In genomic region chr2:49412576-49412975, GRCm38 (mm10) we compare ENCODE assay signal across 25 mouse cellular contexts. TPM values are rescaled to one million over a fixed set of nuclear protein-coding genes. Genes with fewer than 3 reads are reported as not detected.
DNase-seq lines count a peak whose midpoint lies in the region; ATAC-seq and TF ChIP-seq lines count a peak whose summit lies in the region.
"Had no signal": no experiment of that assay in that cellular context is flagged by ENCODE, and none has a peak within 500 bp of the region (broad histone marks: within the 10 kb centered on the region; RNA-seq: fewer than 3 reads in every experiment).

No protein-coding gene starts in this region.

- no peak overlapping the region for H3K4me3 ChIP-seq in midbrain, postnatal 0 days (ENCODE audit: low read depth, low read length)
- no peak overlapping the region for H3K4me3 ChIP-seq in midbrain, embryonic 10.5 days
- H3K4me3 ChIP-seq in hindbrain, embryonic 15.5 days = no peak overlapping the region
- no peak overlapping the region for H3K4me3 ChIP-seq in left cerebral cortex, adult 2 months
- H3K4me3 ChIP-seq: embryonic facial prominence, embryonic 10.5 days; heart, embryonic 10.5 days; intestine, embryonic 15.5 days; layer of hippocampus, adult 2 months; limb, embryonic 15.5 days; lung, embryonic 15.5 days had no signal

- no peaks in the 10 kb centered on the region for H3K27me3 ChIP-seq in midbrain, postnatal 0 days (ENCODE audit: insufficient read depth, low read length)
- H3K27me3 ChIP-seq in midbrain, embryonic 10.5 days (ENCODE audit: low read depth, poor library complexity, severe bottlenecking) = no peaks in the 10 kb centered on the region
- no peaks in the 10 kb centered on the region for H3K27me3 ChIP-seq in hindbrain, embryonic 15.5 days
- H3K27me3 ChIP-seq: intestine, embryonic 15.5 days; limb, embryonic 15.5 days; lung, embryonic 15.5 days had no signal

- no peak for TF ChIP-seq CTCF in midbrain, postnatal 0 days (IDR thresholded peaks at IDR 0.05)
- TF ChIP-seq CTCF in left cerebral cortex, adult 2 months (IDR thresholded peaks at IDR 0.05) = no peak

- no peaks in the 10 kb centered on the region for H3K9me3 ChIP-seq in midbrain, postnatal 0 days (ENCODE audit: low read length)
- H3K9me3 ChIP-seq in midbrain, embryonic 10.5 days (replicated peaks) = no peaks in the 10 kb centered on the region
- no peaks in the 10 kb centered on the region for H3K9me3 ChIP-seq in hindbrain, embryonic 15.5 days
- H3K9me3 ChIP-seq: embryonic facial prominence, embryonic 10.5 days; heart, embryonic 10.5 days; intestine, embryonic 15.5 days; limb, embryonic 15.5 days; lung, embryonic 15.5 days had no signal

- peak; percentile 32 for DNase-seq in midbrain, postnatal 0 days (ENCODE audit: low spot score)
- DNase-seq in midbrain, embryonic 10.5 days (ENCODE audit: low spot score) = no peak
- DNase-seq in brain, adult 2 months (ENCODE audit: low read depth, low spot score) = peak; percentile 23
- no peak for DNase-seq in left cerebral cortex, adult 8-10 months (ENCODE audit: low spot score in 2 of 2)
- DNase-seq in heart, adult 18-20 months = no peak
- DNase-seq in left cerebral cortex, adult 2 months (ENCODE audit: extremely low spot score in 1 of 2, low spot score in 2 of 2) = no peak
- DNase-seq: adrenal gland, postnatal 25 days; cerebellum, adult 11-12 months; cerebellum, postnatal 10 days; heart, postnatal 4 days; kidney, adult 8-10 months; kidney, postnatal 25 days; left cerebral cortex, postnatal 4 days; lung, postnatal 36 days; thymus, adult 18-20 months; thymus, postnatal 36 days had no signal

- no peak overlapping the region for H3K9ac ChIP-seq in midbrain, postnatal 0 days (replicated peaks; ENCODE audit: low read length, poor library complexity, severe bottlenecking)
- H3K9ac ChIP-seq in hindbrain, embryonic 15.5 days = no peak overlapping the region
- H3K9ac ChIP-seq: intestine, embryonic 15.5 days; limb, embryonic 15.5 days; liver, embryonic 14.5 days; lung, embryonic 15.5 days had no signal

- no peak for ATAC-seq in midbrain, postnatal 0 days (ENCODE audit: low FRiP score)
- peak; percentile 51; the same call in 1 of the 2 replicates for ATAC-seq in hindbrain, embryonic 15.5 days (ENCODE audit: low FRiP score, low read depth)
- ATAC-seq: intestine, embryonic 15.5 days; midbrain, embryonic 16.5 days had no signal

- H3K4me2 ChIP-seq in midbrain, postnatal 0 days (ENCODE audit: low read depth, low read length, poor library complexity, severe bottlenecking) = no peak overlapping the region
- no peak overlapping the region for H3K4me2 ChIP-seq in hindbrain, embryonic 15.5 days
- H3K4me2 ChIP-seq: intestine, embryonic 15.5 days; limb, embryonic 15.5 days; lung, embryonic 15.5 days had no signal

- WGBS in midbrain, postnatal 0 days = 68% methylated on average over 6 of the region's 6 CpGs
- 86% methylated on average over 6 of the region's 6 CpGs for WGBS in midbrain, embryonic 10.5 days
- 45% methylated on average over 6 of the region's 6 CpGs for WGBS in hindbrain, embryonic 15.5 days

- no peaks in the 10 kb centered on the region for H3K4me1 ChIP-seq in midbrain, postnatal 0 days (ENCODE audit: insufficient read depth, low read length)
- H3K4me1 ChIP-seq in midbrain, embryonic 10.5 days = no peaks in the 10 kb centered on the region
- no peaks in the 10 kb centered on the region for H3K4me1 ChIP-seq in hindbrain, embryonic 15.5 days (replicated peaks)
- H3K4me1 ChIP-seq: embryonic facial prominence, embryonic 10.5 days; heart, embryonic 10.5 days; intestine, embryonic 15.5 days; limb, embryonic 15.5 days; lung, embryonic 15.5 days had no signal

- H3K36me3 ChIP-seq in midbrain, postnatal 0 days (ENCODE audit: insufficient read depth, low read length) = no peaks in the 10 kb centered on the region
- H3K36me3 ChIP-seq in midbrain, embryonic 10.5 days = no peaks in the 10 kb centered on the region
- H3K36me3 ChIP-seq in hindbrain, embryonic 15.5 days = no peaks in the 10 kb centered on the region
- H3K36me3 ChIP-seq: embryonic facial prominence, embryonic 10.5 days; heart, embryonic 10.5 days; intestine, embryonic 15.5 days; limb, embryonic 15.5 days; lung, embryonic 15.5 days had no signal

- no peak overlapping the region for H3K27ac ChIP-seq in midbrain, postnatal 0 days (ENCODE audit: low read depth, low read length)
- no peak overlapping the region for H3K27ac ChIP-seq in midbrain, embryonic 10.5 days (replicated peaks)
- no peak overlapping the region for H3K27ac ChIP-seq in hindbrain, embryonic 15.5 days (replicated peaks)
- no peak overlapping the region for H3K27ac ChIP-seq in left cerebral cortex, adult 2 months
- H3K27ac ChIP-seq: embryonic facial prominence, embryonic 10.5 days; heart, embryonic 10.5 days; intestine, embryonic 15.5 days; layer of hippocampus, adult 2 months; limb, embryonic 15.5 days; liver, embryonic 14.5 days; lung, embryonic 15.5 days had no signal

- intact Hi-C loops in left cerebral cortex, adult 2 months (cut with DNase I) = no loop called here

RNA-seq across cellular contexts. Expression of gene Epc2, which starts 38.7 kb away (rescaled TPM):
- total RNA-seq in midbrain, postnatal 0 days (2014; rRNA removed) = 40.2 and 43.4 TPM in 2 replicates
- 8.5 and 9.0 TPM in 2 replicates for polyA plus RNA-seq in midbrain, postnatal 0 days (2015; fragmentation: Nextera tagmentation; extraction: Ambion mirVana)
- polyA plus RNA-seq in midbrain, embryonic 10.5 days (2016; fragmentation: Nextera tagmentation; extraction: Ambion mirVana) = 6.1 and 6.8 TPM in 2 replicates
- 10.0 and 10.3 TPM in 2 replicates for polyA plus RNA-seq in hindbrain, embryonic 15.5 days (2015; fragmentation: Nextera tagmentation; extraction: Ambion mirVana)
- 10 to 100 TPM; 48.0 to 60.4 (median 57.8) TPM for total RNA-seq in left cerebral cortex, adult 8-10 months (2022)
- 10 to 100 TPM; 20.5 to 20.8 TPM for total RNA-seq in heart, adult 18-20 months (2021)
- 10 to 100 TPM; 56.7 to 61.6 TPM for total RNA-seq in left cerebral cortex, adult 2 months (2021)

Comparison
In these comparisons a context has a peak if more than half of its experiments do, and no peak if none do; other contexts are left out.
1. DNase-seq: peak in midbrain, postnatal 0 days (single experiment) and brain, adult 2 months (single experiment); none in midbrain, embryonic 10.5 days (single experiment), left cerebral cortex, adult 8-10 months (0 of 2), heart, adult 18-20 months (0 of 2) and left cerebral cortex, adult 2 months (0 of 2).